Mouse (Mus musculus): ENCODE measurements around the gene Cdc73. TPM values are rescaled to one million over a fixed set of nuclear protein-coding genes. Genes with fewer than 3 reads are reported as not detected.
"Not testable (repeated sequence)": the region's sequence is repeated elsewhere in the genome, so short reads cannot be mapped to it uniquely, and the experiment has no call there.

Cdc73 gene
- total RNA-seq (2021), result 10 to 100 TPM; 74.4 to 75.1 TPM
- long read RNA-seq, experiment 1, full-length matches to known transcripts, result 9 of 18 reads
- long read RNA-seq, experiment 1, partial matches to known transcripts, result 1 of 18 reads
- long read RNA-seq, experiment 1, other reads (novel, unspliced or antisense), result 8 of 18 reads
- long read RNA-seq, experiment 2, full-length matches to known transcripts, result 25 of 31 reads
- long read RNA-seq, experiment 2, partial matches to known transcripts, result 0 of 31 reads
- long read RNA-seq, experiment 2, other reads (novel, unspliced or antisense), result 6 of 31 reads

- TF ChIP-seq CTCF (conservative IDR thresholded peaks at IDR 0.05), result peak; percentile 71
- peak within 1 kb of the TSS; percentile 96 for H3K4me3 ChIP-seq
- DNase-seq (ENCODE audit: low spot score in 2 of 2), result peak; percentile 86 to 92
- peak within 1 kb of the TSS; percentile 91 for H3K27ac ChIP-seq
These were observed at the start of gene Cdc73 for GRCm38 (mm10) chr1:143702741-143703262. Cdc73 (minus strand) TSS chr1:143702893.

- TF ChIP-seq CTCF (conservative IDR thresholded peaks at IDR 0.05), result no peak
- no peak overlapping the region for H3K4me3 ChIP-seq
- H3K27ac ChIP-seq, result no peak overlapping the region
These were observed 43.2 kb upstream of the Cdc73 start for GRCm38 (mm10) chr1:143745871-143746270.

GRCm38 (mm10) chr1:143742186-143742585 is 39.5 kb upstream of the Cdc73 start:
- no peak for TF ChIP-seq CTCF (conservative IDR thresholded peaks at IDR 0.05)
- H3K27ac ChIP-seq, result no peak overlapping the region
- DNase-seq (ENCODE audit: low spot score in 2 of 2), result no peak
- no peak overlapping the region for H3K4me3 ChIP-seq

More at GRCm38 (mm10) chr1:143745871-143746270, 43.2 kb upstream of the Cdc73 start:
- no peak for DNase-seq (ENCODE audit: low spot score in 2 of 2)

- Histone ChIP-seq H3K27ac (no peak overlapping the region), H3K4me3 (no peak overlapping the region)
- TF ChIP-seq CTCF (conservative IDR thresholded peaks at IDR 0.05), result no peak
- DNase-seq (ENCODE audit: low spot score in 2 of 2), result no peak
These were observed 38.6 kb upstream of the Cdc73 start for GRCm38 (mm10) chr1:143741331-143741730.

GRCm38 (mm10) chr1:143740581-143740980 is 37.9 kb upstream of the Cdc73 start:
- Histone ChIP-seq H3K4me3 (peak overlapping the region; percentile 62), H3K27ac (peak overlapping the region; percentile 95; the same call in 1 of the 2 replicates)
- peak; percentile 7 to 18 for DNase-seq (ENCODE audit: low spot score in 2 of 2)
- TF ChIP-seq CTCF (conservative IDR thresholded peaks at IDR 0.05), result no peak

GRCm38 (mm10) chr1:143739361-143740350 is 37.0 kb upstream of the Cdc73 start:
- peak; percentile 1; the same call in 1 of the 2 replicates for TF ChIP-seq CTCF (conservative IDR thresholded peaks at IDR 0.05)
- DNase-seq (ENCODE audit: low spot score in 2 of 2), result peak; percentile 86 to 88
- Histone ChIP-seq H3K27ac (peak overlapping the region; percentile 95), H3K4me3 (peak overlapping the region; percentile 62)

- Histone ChIP-seq H3K4me3 (peak overlapping the region; percentile 62), H3K27ac (peak overlapping the region; percentile 95)
- DNase-seq (ENCODE audit: low spot score in 2 of 2), result no peak
- TF ChIP-seq CTCF (conservative IDR thresholded peaks at IDR 0.05), result no peak
These were observed 36.1 kb upstream of the Cdc73 start for GRCm38 (mm10) chr1:143738811-143739210.

GRCm38 (mm10) chr1:143733914-143734410 is 31.3 kb upstream of the Cdc73 start:
- H3K4me3 ChIP-seq, result no peak overlapping the region
- no peak for DNase-seq (ENCODE audit: low spot score in 2 of 2)
- TF ChIP-seq CTCF (conservative IDR thresholded peaks at IDR 0.05), result no peak
- no peak overlapping the region for H3K27ac ChIP-seq

- no peak overlapping the region for H3K4me3 ChIP-seq
- no peak for TF ChIP-seq CTCF (conservative IDR thresholded peaks at IDR 0.05)
- DNase-seq (ENCODE audit: low spot score in 2 of 2), result no peak
- no peak overlapping the region for H3K27ac ChIP-seq
These were observed 29.0 kb upstream of the Cdc73 start for GRCm38 (mm10) chr1:143731691-143732090.

GRCm38 (mm10) chr1:143730899-143731298 is 28.2 kb upstream of the Cdc73 start:
- no peak for DNase-seq (ENCODE audit: low spot score in 2 of 2)
- peak; percentile 58 for TF ChIP-seq CTCF (conservative IDR thresholded peaks at IDR 0.05)
- H3K27ac ChIP-seq, result no peak overlapping the region
- H3K4me3 ChIP-seq, result no peak overlapping the region

GRCm38 (mm10) chr1:143727701-143728445 is 25.2 kb upstream of the Cdc73 start:
- no peak for TF ChIP-seq CTCF (conservative IDR thresholded peaks at IDR 0.05)
- no peak overlapping the region for H3K4me3 ChIP-seq
- DNase-seq (ENCODE audit: low spot score in 2 of 2), result no peak
- H3K27ac ChIP-seq, result no peak overlapping the region

- H3K4me3 ChIP-seq, result no peak overlapping the region
- H3K27ac ChIP-seq, result no peak overlapping the region
- no peak for TF ChIP-seq CTCF (conservative IDR thresholded peaks at IDR 0.05)
- no peak for DNase-seq (ENCODE audit: low spot score in 2 of 2)
These were observed 21.9 kb upstream of the Cdc73 start for GRCm38 (mm10) chr1:143724456-143725064.

- not testable (repeated sequence) for H3K4me3 ChIP-seq, H3K27ac ChIP-seq
These were observed 13.3 kb upstream of the Cdc73 start, which contains the start of gene Glrx2 for GRCm38 (mm10) chr1:143716038-143716437. Glrx2 (plus strand) TSS chr1:143716338.

More at GRCm38 (mm10) chr1:143716038-143716437, 13.3 kb upstream of the Cdc73 start, which contains the start of gene Glrx2:
- not testable (repeated sequence) for DNase-seq (ENCODE audit: low spot score in 2 of 2)

Measured in layer of hippocampus, adult 2 months (tissue).